Mouse (Mus musculus) large intestine, adult 2 months (tissue): ENCODE measurements at regions not wholly inside any gene's neighbourhood (a gene's known extent, or its start where the extent isn't known, plus 50 kb on each side); places are given as distances from the start of the nearest gene placed in this dataset.

Experiments used
- DNase-seq: peaks from one replicate; pipeline ENCODE4 v3.0.0-alpha.2; 2012; ENCODE audit warnings: low read depth, low spot score
- WGBS: fragments of 180-500 bp; shearing (Covaris S2); methylation state at CpG from one replicate; pipeline ENCODE4 v1.1.7; 2018; 5-methylcytosine and 5-hydroxymethylcytosine counted together

DNA sequence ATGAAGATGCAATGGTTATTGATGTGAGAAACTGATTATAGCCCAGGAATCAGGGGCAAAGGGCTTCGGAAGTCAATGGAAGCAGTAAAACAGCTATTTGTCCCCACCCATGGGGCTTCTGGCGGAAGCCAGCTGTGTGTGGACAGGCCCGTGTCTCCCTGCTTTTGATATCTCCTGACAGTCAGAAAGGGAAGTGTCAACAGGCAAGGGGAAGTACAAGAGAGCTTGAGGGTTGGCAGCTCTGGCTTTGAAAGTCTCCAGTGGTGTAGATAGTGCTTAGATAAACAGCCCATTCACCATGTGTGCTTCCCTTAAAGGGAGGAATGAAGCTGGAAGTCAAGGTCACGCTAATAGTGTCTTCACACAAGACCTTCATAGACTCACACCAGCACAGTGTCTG, 182.7 kb upstream of the Eci2 start:
- DNase-seq = no peak
- 27% methylated on average over 4 of the region's 4 CpGs for WGBS

DNA sequence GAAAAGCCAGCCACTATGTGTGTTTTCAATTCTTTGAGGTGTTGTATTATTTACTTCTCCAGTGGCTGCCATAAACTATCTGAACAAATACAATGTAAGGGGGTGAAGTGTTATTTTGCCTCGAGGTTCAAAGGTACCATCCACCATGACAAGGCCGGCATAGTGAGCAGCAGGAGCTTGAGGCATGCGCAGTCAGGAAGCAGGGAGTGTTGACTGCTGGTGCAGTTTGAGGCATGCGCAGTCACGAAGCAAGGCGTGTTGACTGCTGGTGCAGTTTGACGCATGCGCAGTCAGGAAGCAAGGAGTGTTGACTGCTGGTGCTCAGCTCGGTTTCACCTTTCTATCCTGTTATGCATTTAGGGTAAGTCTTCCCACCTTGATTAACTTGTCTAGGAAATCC, 184.9 kb upstream of the Eci2 start:
- WGBS = 84% methylated on average over 9 of the region's 9 CpGs

DNA sequence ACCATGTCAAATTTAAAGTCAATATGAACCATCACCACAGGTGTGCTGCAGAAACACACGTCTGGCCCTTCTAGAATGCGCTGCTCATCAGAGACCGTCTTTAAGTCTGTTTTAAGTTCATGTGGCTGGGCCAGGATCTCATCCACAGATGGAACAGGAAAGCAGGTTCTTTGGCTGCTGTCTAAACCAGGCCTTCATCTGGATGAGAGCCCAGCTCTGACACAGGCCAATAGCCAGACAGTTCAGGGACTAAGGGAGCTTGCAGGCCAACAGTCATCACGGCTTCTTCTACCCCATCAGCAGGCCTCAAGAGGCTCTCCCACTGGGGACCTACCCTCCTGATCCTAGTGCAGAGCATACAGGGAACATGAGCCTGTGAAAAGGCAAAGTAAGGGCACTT, 185.4 kb upstream of the Eci2 start:
- WGBS = 85% methylated on average over 4 of the region's 4 CpGs
- no peak for DNase-seq

More for the DNA sequence above, 184.9 kb upstream of the Eci2 start:
- no peak for DNase-seq

DNA sequence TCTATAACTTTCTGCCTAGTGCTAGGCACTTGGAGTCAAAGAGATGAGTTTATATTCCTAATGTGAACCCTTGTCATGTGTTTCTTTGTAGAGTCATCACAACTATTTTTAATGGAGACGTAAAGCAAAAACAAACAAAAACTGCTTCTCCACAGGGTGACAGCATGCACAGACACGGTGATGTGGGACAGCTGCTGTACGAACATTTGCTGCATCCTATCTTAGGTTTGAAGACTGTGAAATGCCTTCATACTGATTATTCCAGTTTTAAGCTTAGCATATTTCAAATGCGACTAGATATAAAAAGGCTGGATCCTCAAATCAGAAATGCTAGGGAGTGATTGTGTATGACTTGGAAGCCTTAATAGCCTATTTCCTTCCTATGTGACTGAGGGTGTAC, 187.3 kb upstream of the Eci2 start:
- DNase-seq = no peak
- 75% methylated on average over 4 of the region's 4 CpGs for WGBS

DNA sequence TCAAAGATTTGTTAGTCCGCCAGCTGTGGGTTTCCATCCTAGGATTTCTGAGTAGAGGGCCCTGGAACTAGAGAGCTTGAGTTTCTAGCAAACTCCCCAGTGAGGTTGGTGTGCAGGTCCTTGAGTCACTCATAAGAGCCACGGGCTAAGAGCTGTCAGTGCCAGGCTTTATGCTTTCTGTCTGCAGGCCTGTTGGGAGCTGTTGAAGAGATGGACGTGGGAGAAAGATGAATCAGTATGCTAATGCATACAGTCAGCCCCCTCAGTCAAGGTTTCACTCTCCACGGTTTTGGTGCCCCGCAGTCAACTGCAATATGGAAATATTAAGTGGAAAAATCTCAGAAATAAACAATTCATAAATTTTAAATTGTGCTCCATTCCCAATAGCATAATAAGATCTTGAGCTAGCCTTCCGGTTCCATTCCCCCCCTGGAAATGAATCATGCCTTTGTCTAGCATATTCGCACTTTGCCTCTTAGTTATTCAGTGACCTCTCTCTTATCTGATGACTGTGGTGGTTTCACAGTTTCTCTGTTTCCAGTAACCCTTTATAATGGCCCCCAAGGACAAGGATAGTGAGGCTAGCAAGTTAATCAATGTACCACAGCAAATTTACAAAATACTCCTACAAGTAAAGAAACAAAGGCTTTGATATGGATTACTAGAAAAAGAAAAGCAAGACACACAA, 199.4 kb upstream of the Eci2 start:
- WGBS = 44% methylated on average over 7 of the region's 7 CpGs
- no peak for DNase-seq

DNA sequence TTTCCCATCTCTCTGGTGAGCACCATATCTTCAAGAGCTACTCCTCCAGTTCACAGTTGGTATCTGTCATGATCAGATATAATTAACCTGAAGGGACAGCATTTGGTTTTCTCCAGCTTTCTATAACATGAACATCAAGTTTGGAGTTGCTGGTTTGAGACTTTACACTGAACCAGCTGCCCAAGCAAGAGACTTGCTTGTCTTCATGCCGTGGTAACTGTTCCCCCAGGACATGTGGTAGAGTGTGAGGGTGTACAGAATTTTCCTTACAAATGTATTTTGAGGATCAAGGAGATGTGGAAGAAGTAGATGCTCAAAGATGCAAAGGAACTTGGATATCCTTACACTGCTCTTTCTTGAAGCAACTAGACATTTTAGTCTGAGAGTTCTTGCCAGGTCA, 200.0 kb upstream of the Eci2 start:
- WGBS = 90% methylated on average over 1 of the region's 1 CpGs
- no peak for DNase-seq

DNA sequence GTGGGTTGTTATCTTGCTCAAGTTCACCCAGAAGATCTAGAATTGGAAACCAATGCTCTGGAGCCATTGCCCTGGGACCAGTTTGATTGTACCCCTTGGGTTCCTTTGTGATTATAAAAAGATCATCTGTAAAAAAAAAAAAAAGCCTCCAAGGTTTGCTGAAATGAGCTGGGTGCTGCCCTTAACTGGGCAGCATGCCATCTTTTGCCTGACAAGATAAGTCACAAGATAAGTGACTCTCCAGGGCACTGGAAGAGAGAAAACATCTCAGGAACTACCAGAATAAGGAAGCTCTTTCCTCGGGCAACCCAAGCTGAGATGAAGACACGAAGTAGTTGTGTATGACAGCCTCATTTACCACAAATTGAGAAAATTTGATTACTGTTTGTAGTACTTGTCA, 202.7 kb upstream of the Eci2 start:
- no peak for DNase-seq
- 70% methylated on average over 2 of the region's 2 CpGs for WGBS

DNA sequence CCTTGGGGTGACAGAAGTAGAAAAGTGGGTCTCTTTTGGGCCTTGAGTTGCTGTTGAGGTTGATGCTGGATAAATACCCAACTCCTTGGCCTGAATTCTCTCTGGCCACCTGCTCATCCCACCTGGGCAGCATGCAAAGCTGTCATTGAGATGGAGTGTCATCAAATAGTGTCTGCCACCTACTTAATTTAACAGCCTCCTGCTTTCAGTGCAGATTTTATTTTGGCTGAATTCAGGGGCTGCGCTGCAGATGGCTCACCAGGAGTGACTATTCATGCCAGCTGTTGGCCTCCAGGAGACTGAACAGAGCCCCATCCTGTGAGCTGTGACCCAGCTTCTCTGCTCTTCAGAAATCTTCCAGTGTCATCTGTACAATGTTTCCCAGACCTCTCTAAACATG, 206.7 kb upstream of the Eci2 start:
- WGBS = 93% methylated on average over 1 of the region's 1 CpGs
- DNase-seq = no peak

DNA sequence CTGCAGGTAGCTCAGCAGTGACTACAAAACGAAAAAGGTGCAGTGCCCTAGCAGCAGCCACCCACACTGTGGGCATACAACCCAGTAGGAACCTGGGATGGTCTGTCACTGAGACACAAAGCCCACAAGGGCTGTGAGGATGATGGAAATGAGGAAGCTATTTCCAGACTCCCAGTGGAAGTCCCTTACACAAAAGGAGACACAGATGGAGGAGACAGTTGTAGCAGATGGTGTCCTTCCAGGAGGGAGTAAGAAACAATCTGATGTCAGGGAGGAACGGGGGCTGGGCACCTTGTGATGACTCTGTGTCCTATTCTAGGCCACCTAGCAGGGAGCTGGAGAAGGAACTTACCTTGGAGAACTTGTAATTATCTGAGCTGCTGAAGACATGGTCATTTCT, 214.5 kb upstream of the Eci2 start:
- WGBS = 65% methylated on average over 2 of the region's 2 CpGs
- DNase-seq = no peak

DNA sequence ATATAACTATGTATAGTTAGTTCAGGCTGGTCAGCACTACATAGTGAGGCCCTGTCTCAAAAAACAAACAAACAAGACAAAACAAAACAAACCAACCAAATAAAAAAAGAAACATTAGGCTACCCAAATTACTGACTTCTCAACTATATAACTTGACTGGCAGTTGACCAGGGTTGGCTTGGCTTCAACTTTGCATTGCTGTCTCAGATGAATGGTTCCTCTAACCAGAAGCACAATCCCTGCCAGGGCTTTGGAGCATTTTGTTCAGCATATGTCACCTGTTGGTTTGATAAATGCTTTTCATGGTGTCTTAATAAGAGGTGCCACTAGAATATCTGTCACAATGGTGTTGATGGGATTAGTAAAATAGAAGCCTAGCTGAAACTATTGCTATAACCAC, 217.1 kb upstream of the Eci2 start:
- no peak for DNase-seq

DNA sequence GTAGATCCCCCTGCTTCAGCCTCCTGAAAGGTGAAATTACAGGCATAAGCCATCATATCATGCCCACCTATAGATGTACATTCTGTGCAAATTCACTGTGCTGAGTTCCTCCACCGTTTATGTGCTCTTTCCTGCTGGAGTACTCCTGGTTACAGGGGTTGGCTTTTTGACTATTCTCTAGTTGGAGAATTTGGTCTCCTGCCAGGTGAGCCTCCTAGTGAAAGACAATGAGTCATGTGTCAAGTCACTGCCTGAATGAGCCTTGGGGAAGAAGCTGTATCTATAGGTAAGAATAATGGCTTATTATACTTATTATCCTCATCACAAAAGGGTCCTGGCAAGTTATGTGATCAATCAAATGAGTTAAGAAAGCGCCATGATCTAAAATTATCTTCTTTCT, 230.5 kb upstream of the Eci2 start:
- WGBS = 65% methylated on average over 2 of the region's 2 CpGs
- no peak for DNase-seq

DNA sequence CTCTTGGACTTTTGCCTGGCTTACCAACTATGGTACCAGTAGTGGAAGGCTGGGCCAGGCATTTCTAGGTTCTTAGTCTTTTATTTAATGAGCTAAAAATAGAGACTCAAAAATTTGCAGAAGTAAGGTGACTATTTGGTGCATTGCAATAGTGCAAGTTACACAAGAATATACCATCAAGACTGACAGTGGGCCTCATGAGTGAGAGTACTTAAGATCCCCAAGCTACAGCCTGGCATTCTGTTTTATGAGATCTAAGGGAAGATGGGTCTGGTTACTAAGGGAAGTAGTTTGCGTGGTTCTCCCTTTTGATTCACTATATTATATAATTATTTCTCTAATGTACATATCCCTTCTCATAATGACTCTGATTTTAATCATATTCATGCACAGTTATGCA, 231.8 kb upstream of the Eci2 start:
- no peak for DNase-seq
- 98% methylated on average over 1 of the region's 1 CpGs for WGBS

DNA sequence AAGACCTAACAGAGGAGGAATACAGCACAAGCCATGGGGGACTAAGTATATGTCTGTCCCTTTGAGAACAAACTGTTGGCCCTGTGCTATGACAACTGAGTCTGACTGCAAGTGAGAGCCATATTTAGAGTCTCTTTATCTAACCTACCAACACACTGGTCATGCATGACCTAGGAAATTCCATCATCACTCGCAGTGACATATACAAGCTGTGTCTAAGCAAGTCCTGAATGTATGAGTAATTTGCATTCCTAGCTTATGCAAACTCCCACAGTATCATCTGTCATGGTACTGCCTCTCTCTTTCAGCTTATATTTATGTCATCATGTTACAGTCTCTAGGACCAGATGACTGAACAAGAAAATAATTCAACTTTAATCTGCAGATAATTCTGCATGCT, 257.1 kb upstream of the Eci2 start:
- DNase-seq = no peak
- 62% methylated on average over 1 of the region's 1 CpGs for WGBS

DNA sequence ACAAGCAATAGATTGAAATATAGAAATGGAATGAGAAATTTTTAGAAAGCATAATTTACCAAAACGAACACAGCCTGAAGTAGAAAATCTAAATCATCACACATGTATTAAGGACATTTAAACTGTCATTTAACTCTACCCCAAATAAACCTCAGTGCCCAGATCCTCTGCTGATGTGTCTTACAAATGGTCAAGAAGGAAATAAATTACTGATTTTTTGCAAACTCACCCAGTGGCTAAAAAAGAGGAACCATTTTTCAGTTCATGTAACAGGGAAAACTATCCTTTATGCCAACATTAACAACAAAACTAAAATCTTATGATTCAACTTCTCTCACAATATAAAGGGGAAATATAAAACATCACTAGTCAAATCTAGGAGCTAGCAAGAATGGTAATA, 275.2 kb upstream of the Eci2 start:
- DNase-seq = no peak
- 69% methylated on average over 1 of the region's 1 CpGs for WGBS

DNA sequence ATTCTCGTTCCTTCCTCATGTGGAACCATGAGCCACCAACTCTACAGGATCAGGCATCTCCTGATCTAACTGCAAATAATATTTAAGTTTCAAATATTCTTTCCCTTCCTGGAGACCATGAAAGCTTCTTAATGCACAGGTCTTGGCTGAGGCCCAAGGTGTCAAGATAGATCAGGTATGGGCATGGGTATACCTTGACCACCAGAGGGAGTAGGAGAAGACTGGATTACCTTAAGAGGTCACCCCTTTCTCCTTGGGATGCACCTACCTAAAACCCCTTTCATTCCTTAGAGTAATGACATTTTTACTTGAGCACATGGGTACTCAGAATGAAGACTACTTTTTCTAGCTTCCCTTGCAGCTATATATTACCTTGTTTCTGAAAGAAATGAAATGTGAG, 289.9 kb upstream of the Eci2 start:
- 93% methylated on average over 1 of the region's 1 CpGs for WGBS
- no peak for DNase-seq

DNA sequence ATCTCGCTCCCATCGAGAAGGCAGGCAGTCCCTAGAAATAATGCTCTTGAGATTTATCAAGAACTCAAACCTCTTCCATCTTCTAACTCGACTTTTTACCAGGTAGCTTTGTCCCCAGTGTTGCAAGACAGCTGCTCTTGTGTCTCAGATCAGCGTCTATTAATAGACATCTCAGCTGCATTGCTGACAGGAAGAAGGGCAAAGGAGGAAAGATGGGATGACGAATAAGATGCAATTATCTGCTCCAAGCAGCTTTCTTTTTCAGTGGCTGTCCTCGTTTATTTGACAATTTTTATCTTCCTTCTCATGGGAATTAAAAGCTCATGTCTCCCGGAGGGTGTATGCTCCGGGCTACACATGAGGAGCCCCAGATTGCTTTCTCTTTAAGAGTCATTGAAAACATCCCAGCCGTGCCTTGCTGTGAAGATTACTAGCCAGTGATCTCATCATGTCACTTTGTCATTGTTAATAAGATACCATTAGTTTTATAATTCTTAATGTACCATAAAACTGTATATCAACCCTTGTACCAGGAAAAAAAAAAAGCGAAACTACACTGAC, 299.9 kb upstream of the Eci2 start:
- WGBS = 57% methylated on average over 10 of the region's 10 CpGs
- DNase-seq = no peak

DNA sequence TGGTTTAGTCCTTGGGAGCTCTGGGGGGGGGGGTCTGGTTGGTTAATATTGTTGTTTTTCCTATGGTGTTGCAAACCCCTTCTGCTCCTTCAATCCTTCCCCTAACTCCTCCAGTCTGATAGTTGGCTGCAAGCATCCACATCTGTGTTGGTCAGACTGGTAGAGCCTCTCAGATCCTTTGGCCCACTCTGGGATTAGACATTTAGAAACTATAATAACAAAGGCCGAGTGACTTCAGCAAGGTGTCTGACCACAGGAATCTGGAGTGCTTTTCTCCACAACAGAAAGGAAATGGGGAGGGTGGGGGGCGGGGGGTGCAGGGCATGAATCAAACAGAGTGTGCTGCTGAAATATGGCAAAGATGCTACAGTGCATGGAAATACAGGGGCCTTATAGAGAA, 301.4 kb upstream of the Eci2 start:
- 80% methylated on average over 2 of the region's 2 CpGs for WGBS

DNA sequence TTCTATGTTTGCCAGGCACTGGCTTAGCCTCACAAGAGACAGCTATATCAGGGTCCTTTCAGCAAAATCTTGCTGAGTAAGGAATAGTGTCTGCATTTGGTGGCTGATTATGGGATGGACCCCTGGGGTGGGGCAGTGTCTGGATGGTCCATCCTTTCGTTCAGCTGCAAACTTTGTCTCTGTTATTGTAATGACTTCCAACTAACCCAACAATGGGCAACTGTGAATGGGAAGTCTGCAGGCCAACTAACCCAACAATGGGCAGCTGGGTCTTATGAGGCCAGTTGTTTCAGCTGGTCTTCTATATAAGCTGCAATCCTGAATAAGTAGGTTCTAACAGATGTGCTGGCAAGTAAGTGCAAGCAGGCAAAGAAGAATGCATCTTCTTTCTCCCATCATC, 304.0 kb upstream of the Eci2 start:
- 84% methylated on average over 1 of the region's 1 CpGs for WGBS
- no peak for DNase-seq

More for the DNA sequence above, 301.4 kb upstream of the Eci2 start:
- no peak for DNase-seq

DNA sequence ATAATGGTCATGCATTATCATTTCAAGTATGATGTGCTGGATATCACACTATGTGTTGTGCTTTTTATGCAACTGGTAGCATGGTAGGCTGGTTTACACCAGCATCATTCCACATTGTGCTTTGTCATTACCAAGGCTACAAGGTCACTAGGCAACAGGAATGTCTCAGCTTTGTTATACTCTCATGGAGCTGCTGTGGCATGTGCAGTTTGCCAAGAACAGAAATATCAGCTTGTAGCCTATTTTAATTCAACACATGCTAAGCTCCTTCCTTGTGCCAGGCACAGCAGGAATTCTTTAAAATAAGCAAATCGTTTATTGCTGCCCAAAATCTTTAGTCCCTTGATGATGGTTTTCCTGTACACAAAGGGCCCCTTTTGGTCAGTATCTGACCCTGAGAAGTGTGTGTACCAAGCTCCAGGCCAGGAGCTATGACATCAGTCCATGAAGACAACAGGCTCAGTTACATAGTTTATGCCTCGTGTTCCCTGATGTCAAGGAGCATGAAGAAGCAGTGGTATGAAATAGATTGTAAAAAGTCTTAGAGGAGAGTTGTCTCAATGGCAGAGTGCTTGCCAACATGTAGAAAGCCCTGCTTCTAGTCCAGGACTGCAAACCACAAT, 314.0 kb upstream of the Cdyl start:
- WGBS = 68% methylated on average over 2 of the region's 2 CpGs

DNA sequence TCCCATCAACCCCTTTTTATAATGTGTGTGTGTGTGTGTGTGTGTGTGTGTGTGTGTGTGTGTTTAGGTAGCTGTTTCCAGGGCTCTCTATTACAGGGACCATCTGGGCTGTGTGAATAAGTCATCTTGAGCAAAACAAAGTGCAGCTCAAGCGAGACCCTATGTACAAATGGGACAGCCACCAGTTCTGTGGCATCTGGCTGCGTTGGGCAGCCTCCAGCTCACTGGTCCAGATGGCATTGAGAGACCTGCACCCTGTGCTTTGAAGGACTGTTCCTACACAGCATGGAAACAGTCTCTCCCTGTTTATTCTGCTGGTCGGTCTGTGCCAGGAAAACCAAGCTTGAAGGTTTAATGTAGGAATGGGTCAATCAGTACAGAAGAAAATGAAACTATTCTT, 311.4 kb upstream of the Cdyl start:
- no peak for DNase-seq
- 81% methylated on average over 3 of the region's 3 CpGs for WGBS

More for the DNA sequence above, 314.0 kb upstream of the Cdyl start:
- DNase-seq = no peak

DNA sequence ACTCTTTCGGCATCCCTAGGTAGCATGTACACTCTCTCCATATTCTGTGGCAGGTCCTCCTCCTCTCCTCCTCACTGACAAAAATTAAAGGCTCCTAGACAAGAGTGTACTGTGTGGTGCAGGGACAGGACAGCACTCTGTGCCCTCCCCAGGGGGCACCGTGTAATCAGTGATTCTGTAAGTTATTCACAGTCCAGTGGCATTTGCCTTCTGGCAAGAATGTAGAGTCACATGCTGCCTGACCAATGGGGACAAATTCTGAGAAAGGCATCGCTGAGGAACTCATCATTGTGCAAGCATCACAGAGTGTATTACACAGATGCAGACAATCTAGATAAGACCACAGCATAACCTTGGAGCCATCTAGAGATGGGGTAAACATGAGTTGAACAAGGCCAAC, 300.3 kb upstream of the Cdyl start:
- no peak for DNase-seq
- WGBS = 82% methylated on average over 3 of the region's 3 CpGs

DNA sequence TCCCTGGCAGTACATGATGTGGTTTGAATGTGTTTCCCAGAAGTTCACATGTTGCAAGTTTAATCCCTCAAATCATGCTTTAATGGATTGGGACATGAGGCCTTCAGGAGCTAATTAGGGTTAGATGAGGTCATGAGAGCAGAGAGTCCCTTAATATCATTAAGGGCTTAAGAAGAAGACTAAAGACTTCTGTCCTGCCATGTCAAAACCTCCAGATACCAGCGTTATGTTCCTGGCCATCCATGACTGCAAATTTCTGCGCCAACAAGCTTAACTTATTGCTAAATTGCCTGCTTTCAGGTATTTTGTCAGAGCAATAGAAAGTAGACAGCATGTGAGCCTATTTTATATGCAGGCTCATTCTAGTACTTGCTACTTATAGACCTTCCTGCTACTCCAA, 282.1 kb upstream of the Cdyl start:
- DNase-seq = no peak
- 98% methylated on average over 2 of the region's 2 CpGs for WGBS
